Mouse (Mus musculus) cortical plate, adult 2 months (tissue): ENCODE data around the gene Phf11b.
"Not testable (repeated sequence)": the region's sequence is repeated elsewhere in the genome, so short reads cannot be mapped to it uniquely, and the experiment has no call there.

Source experiments
- CTCF ChIP-seq: fragments of 200-500 bp; IDR thresholded peaks from 2 replicates; pipeline ENCODE4 v1.5.1; 2011; ENCODE audit warnings: mild to moderate bottlenecking, control low read depth, low read length; ENCODE audit not compliant: insufficient read depth; ENCODE audit errors: extremely low read depth
- POLR2A ChIP-seq: fragments of 200-500 bp; IDR thresholded peaks from 2 replicates; pipeline ENCODE4 v1.6.1; 2011; ENCODE audit warnings: mild to moderate bottlenecking, low read length, control low read depth; ENCODE audit not compliant: insufficient read depth; ENCODE audit errors: extremely low read depth

DNA sequence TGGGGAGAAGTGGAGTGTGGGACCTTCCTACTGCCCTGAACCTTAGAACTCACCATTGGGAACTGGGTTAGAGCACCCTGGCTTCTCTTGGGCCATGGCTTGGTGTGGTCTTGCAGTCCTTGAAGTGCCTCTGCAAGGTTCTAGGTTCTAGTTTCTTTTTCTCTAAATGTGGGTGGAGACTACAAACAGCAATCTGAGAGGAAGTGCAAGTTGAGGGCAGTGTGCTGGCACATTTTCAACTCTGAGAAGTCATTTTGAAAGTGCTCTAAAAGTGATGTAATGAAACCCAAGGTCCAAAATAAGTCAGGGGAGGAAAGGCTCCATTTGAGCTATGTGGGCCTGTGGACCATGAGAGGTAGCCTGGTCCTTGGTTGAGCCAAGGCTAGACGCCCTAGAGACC is 43.8 kb downstream of the Phf11b start, which contains the start of gene Phf11a:
- TF ChIP-seq POLR2A, CTCF: not testable (repeated sequence)
